Mouse (Mus musculus): ENCODE data around the gene Tm6sf1.

Gene Tm6sf1

GRCm38 (mm10) chr7:81850171-81850570 lies 8.6 kb upstream of the Tm6sf1 start:
- in situ Hi-C loops (cut with MboI, MseI) = no loop called here

GRCm38 (mm10) chr7:81851706-81852105 lies 7.1 kb upstream of the Tm6sf1 start:
- in situ Hi-C loops (cut with MboI, MseI) = no loop called here

- in situ Hi-C loops (cut with MboI, MseI) = no loop called here
These were observed 4.1 kb upstream of the Tm6sf1 start for GRCm38 (mm10) chr7:81854568-81855307.

GRCm38 (mm10) chr7:81855694-81856093 lies 3.1 kb upstream of the Tm6sf1 start, which contains the start of gene Gm10160:
TSS of gene Gm10160 (minus strand) at chr7:81855794.
- in situ Hi-C loops (cut with MboI, MseI) = no loop called here

- in situ Hi-C loops (cut with MboI, MseI) = no loop called here
These were observed 2.6 kb upstream of the Tm6sf1 start for GRCm38 (mm10) chr7:81856221-81856620.

- in situ Hi-C loops (cut with MboI, MseI) = no loop called here
These were observed 565 bp upstream of the Tm6sf1 start for GRCm38 (mm10) chr7:81858236-81858635.

- in situ Hi-C loops (cut with MboI, MseI) = loop anchor here (5.0 kb wide), 1 partner anchor 67 kb away; no protein-coding TSS in a partner anchor
These were observed 1.3 kb downstream of the Tm6sf1 start for GRCm38 (mm10) chr7:81860071-81860470.

GRCm38 (mm10) chr7:81860996-81861395 lies 2.2 kb downstream of the Tm6sf1 start:
- in situ Hi-C loops (cut with MboI, MseI) = loop anchor here (5.0 kb wide), 1 partner anchor 66 kb away; no protein-coding TSS in a partner anchor

GRCm38 (mm10) chr7:81861461-81861860 lies 2.7 kb downstream of the Tm6sf1 start:
- in situ Hi-C loops (cut with MboI, MseI) = loop anchor here (5.0 kb wide), 1 partner anchor 66 kb away; no protein-coding TSS in a partner anchor

- in situ Hi-C loops (cut with MboI, MseI) = loop anchor here (5.0 kb wide), 1 partner anchor 65 kb away; no protein-coding TSS in a partner anchor
These were observed 3.1 kb downstream of the Tm6sf1 start for GRCm38 (mm10) chr7:81861921-81862320.

GRCm38 (mm10) chr7:81862587-81863583 lies 4.1 kb downstream of the Tm6sf1 start:
- in situ Hi-C loops (cut with MboI, MseI) = loop anchor here (5.0 kb wide), 1 partner anchor 64 kb away; no protein-coding TSS in a partner anchor

- in situ Hi-C loops (cut with MboI, MseI) = loop anchor here (5.0 kb wide), 1 partner anchor 63 kb away; no protein-coding TSS in a partner anchor
These were observed 5.8 kb downstream of the Tm6sf1 start for GRCm38 (mm10) chr7:81864552-81864951.

GRCm38 (mm10) chr7:81865937-81866336 lies 7.1 kb downstream of the Tm6sf1 start:
- in situ Hi-C loops (cut with MboI, MseI) = no loop called here

GRCm38 (mm10) chr7:81867231-81867930 lies 8.6 kb downstream of the Tm6sf1 start:
- in situ Hi-C loops (cut with MboI, MseI) = no loop called here

GRCm38 (mm10) chr7:81868158-81868557 lies 9.4 kb downstream of the Tm6sf1 start:
- in situ Hi-C loops (cut with MboI, MseI) = no loop called here

- in situ Hi-C loops (cut with MboI, MseI) = no loop called here
These were observed 13.8 kb downstream of the Tm6sf1 start for GRCm38 (mm10) chr7:81872493-81873013.

GRCm38 (mm10) chr7:81873807-81874206 lies 15.0 kb downstream of the Tm6sf1 start:
- in situ Hi-C loops (cut with MboI, MseI) = no loop called here

- in situ Hi-C loops (cut with MboI, MseI) = no loop called here
These were observed 15.8 kb downstream of the Tm6sf1 start for GRCm38 (mm10) chr7:81874636-81875035.

GRCm38 (mm10) chr7:81875372-81875771 lies 16.6 kb downstream of the Tm6sf1 start:
- in situ Hi-C loops (cut with MboI, MseI) = no loop called here

GRCm38 (mm10) chr7:81880286-81880685 lies 21.5 kb downstream of the Tm6sf1 start:
- in situ Hi-C loops (cut with MboI, MseI) = no loop called here

- in situ Hi-C loops (cut with MboI, MseI) = no loop called here
These were observed 22.0 kb downstream of the Tm6sf1 start for GRCm38 (mm10) chr7:81880797-81881196.
